Mouse (Mus musculus): ENCODE measurements around the gene Ubp1. TPM values are rescaled to one million over a fixed set of nuclear protein-coding genes. Genes with fewer than 3 reads are reported as not detected.

The Ubp1 gene
- polyA plus RNA-seq, 1 experiment from 2014 or later: 33.9 TPM

GRCm38 (mm10) chr9:113984946-113985620 is 54.3 kb downstream of the Ubp1 start:
- H3K27ac ChIP-seq: no peak overlapping the region
- no peak overlapping the region for H3K9ac ChIP-seq
- no peak for ATAC-seq
- H3K4me3 ChIP-seq: no peak overlapping the region
- H3K36me3 ChIP-seq (ENCODE audit: poor library complexity, severe bottlenecking): peaks cover 20% of the 10 kb centered on the region
- 88% methylated on average over 13 of the region's 13 CpGs for WGBS
- no peaks in the 10 kb centered on the region for H3K9me3 ChIP-seq (replicated peaks)
- no peaks in the 10 kb centered on the region for H3K27me3 ChIP-seq
- peaks cover 9% of the 10 kb centered on the region for H3K4me1 ChIP-seq
- no peak overlapping the region for H3K4me2 ChIP-seq

- no peak overlapping the region for H3K27ac ChIP-seq
- H3K9ac ChIP-seq: no peak overlapping the region; the same call in 1 of the 2 replicates
- no peaks in the 10 kb centered on the region for H3K27me3 ChIP-seq
- no peak overlapping the region for H3K4me3 ChIP-seq
- H3K9me3 ChIP-seq (replicated peaks): no peaks in the 10 kb centered on the region
- no peaks in the 10 kb centered on the region for H3K4me1 ChIP-seq
- WGBS: 32% methylated on average over 18 of the region's 18 CpGs
- ATAC-seq: peak; percentile 81
- peak overlapping the region; percentile 36 for H3K4me2 ChIP-seq
- H3K36me3 ChIP-seq (ENCODE audit: poor library complexity, severe bottlenecking): no peaks in the 10 kb centered on the region
Observed at GRCm38 (mm10) chr9:113990547-113991248, 60.0 kb downstream of the Ubp1 start.

GRCm38 (mm10) chr9:113992810-113993209 is 62.1 kb downstream of the Ubp1 start:
- Histone ChIP-seq H3K4me1 (no peaks in the 10 kb centered on the region), H3K27ac (no peak overlapping the region), H3K9ac (no peak overlapping the region), H3K4me3 (no peak overlapping the region), H3K9me3 (replicated peaks) (no peaks in the 10 kb centered on the region), H3K4me2 (no peak overlapping the region), H3K27me3 (no peaks in the 10 kb centered on the region), H3K36me3 (ENCODE audit: poor library complexity, severe bottlenecking) (no peaks in the 10 kb centered on the region)
- 91% methylated on average over 7 of the region's 7 CpGs for WGBS
- ATAC-seq: no peak

GRCm38 (mm10) chr9:113998311-113998710 is 67.6 kb downstream of the Ubp1 start:
- 71% methylated on average over 2 of the region's 2 CpGs for WGBS
- no peaks in the 10 kb centered on the region for H3K27me3 ChIP-seq
- no peak for ATAC-seq

GRCm38 (mm10) chr9:114006801-114007200 is 76.1 kb downstream of the Ubp1 start:
- ATAC-seq: no peak
- no peaks in the 10 kb centered on the region for H3K9me3 ChIP-seq (replicated peaks)
- 73% methylated on average over 9 of the region's 9 CpGs for WGBS

More at GRCm38 (mm10) chr9:113998311-113998710, 67.6 kb downstream of the Ubp1 start:
- Histone ChIP-seq H3K9me3 (replicated peaks) (no peaks in the 10 kb centered on the region; the same call in 1 of the 2 replicates), H3K4me1 (no peaks in the 10 kb centered on the region), H3K9ac (no peak overlapping the region), H3K4me3 (no peak overlapping the region), H3K36me3 (ENCODE audit: poor library complexity, severe bottlenecking) (peaks cover 31% of the 10 kb centered on the region), H3K27ac (no peak overlapping the region), H3K4me2 (no peak overlapping the region)

GRCm38 (mm10) chr9:114007850-114008350 is 77.2 kb downstream of the Ubp1 start:
- no peak for ATAC-seq

More at GRCm38 (mm10) chr9:114006801-114007200, 76.1 kb downstream of the Ubp1 start:
- Histone ChIP-seq H3K27ac (no peak overlapping the region), H3K27me3 (no peaks in the 10 kb centered on the region), H3K9ac (no peak overlapping the region), H3K4me1 (0 out of 2 replicates have a peak, but pooled peaks cover 3% of the 10 kb centered on the region), H3K4me2 (no peak overlapping the region), H3K4me3 (no peak overlapping the region), H3K36me3 (ENCODE audit: poor library complexity, severe bottlenecking) (peaks cover 9% of the 10 kb centered on the region)

GRCm38 (mm10) chr9:114009526-114009925 is 78.8 kb downstream of the Ubp1 start:
- H3K27me3 ChIP-seq: no peaks in the 10 kb centered on the region
- no peak overlapping the region for H3K4me2 ChIP-seq
- no peak overlapping the region for H3K27ac ChIP-seq
- H3K4me1 ChIP-seq: 0 out of 2 replicates have a peak, but pooled peaks cover 3% of the 10 kb centered on the region
- no peak for ATAC-seq
- no peaks in the 10 kb centered on the region for H3K36me3 ChIP-seq (ENCODE audit: poor library complexity, severe bottlenecking)
- H3K9me3 ChIP-seq (replicated peaks): no peaks in the 10 kb centered on the region
- H3K9ac ChIP-seq: no peak overlapping the region
- WGBS: 37% methylated on average over 5 of the region's 5 CpGs
- H3K4me3 ChIP-seq: no peak overlapping the region

More at GRCm38 (mm10) chr9:114007850-114008350, 77.2 kb downstream of the Ubp1 start:
- Histone ChIP-seq H3K4me3 (no peak overlapping the region), H3K9me3 (replicated peaks) (no peaks in the 10 kb centered on the region), H3K4me2 (no peak overlapping the region), H3K9ac (no peak overlapping the region), H3K4me1 (0 out of 2 replicates have a peak, but pooled peaks cover 3% of the 10 kb centered on the region), H3K36me3 (ENCODE audit: poor library complexity, severe bottlenecking) (peaks cover 2% of the 10 kb centered on the region), H3K27ac (no peak overlapping the region), H3K27me3 (no peaks in the 10 kb centered on the region)
- WGBS: 94% methylated on average over 9 of the region's 9 CpGs

- WGBS: 69% methylated on average over 18 of the region's 18 CpGs
- no peak overlapping the region for H3K27ac ChIP-seq
- H3K9ac ChIP-seq: no peak overlapping the region
- 0 out of 2 replicates have a peak, but pooled peaks cover 3% of the 10 kb centered on the region for H3K4me1 ChIP-seq
- ATAC-seq: no peak
- no peaks in the 10 kb centered on the region for H3K27me3 ChIP-seq
- H3K4me2 ChIP-seq: no peak overlapping the region
- H3K36me3 ChIP-seq (ENCODE audit: poor library complexity, severe bottlenecking): 0 out of 2 replicates have a peak, but pooled peaks cover 3% of the 10 kb centered on the region
- H3K9me3 ChIP-seq (replicated peaks): no peaks in the 10 kb centered on the region
- no peak overlapping the region for H3K4me3 ChIP-seq
Observed at GRCm38 (mm10) chr9:114011203-114011602, 80.5 kb downstream of the Ubp1 start.

- ATAC-seq: no peak
- H3K4me3 ChIP-seq: no peak overlapping the region
- no peak overlapping the region for H3K9ac ChIP-seq
- no peaks in the 10 kb centered on the region for H3K27me3 ChIP-seq
- H3K9me3 ChIP-seq (replicated peaks): no peaks in the 10 kb centered on the region
- H3K36me3 ChIP-seq (ENCODE audit: poor library complexity, severe bottlenecking): 0 out of 2 replicates have a peak, but pooled peaks cover 6% of the 10 kb centered on the region
- H3K27ac ChIP-seq: no peak overlapping the region
- H3K4me2 ChIP-seq: no peak overlapping the region
- 81% methylated on average over 1 of the region's 1 CpGs for WGBS
- 0 out of 2 replicates have a peak, but pooled peaks cover 3% of the 10 kb centered on the region for H3K4me1 ChIP-seq
Observed at GRCm38 (mm10) chr9:114014034-114014433, 83.3 kb downstream of the Ubp1 start.

GRCm38 (mm10) chr9:114015724-114016123 is 85.0 kb downstream of the Ubp1 start:
- no peak overlapping the region for H3K4me3 ChIP-seq
- H3K27ac ChIP-seq: no peak overlapping the region
- no peaks in the 10 kb centered on the region for H3K9me3 ChIP-seq (replicated peaks)
- WGBS: 90% methylated on average over 4 of the region's 4 CpGs
- H3K27me3 ChIP-seq: no peaks in the 10 kb centered on the region
- 0 out of 2 replicates have a peak, but pooled peaks cover 6% of the 10 kb centered on the region for H3K36me3 ChIP-seq (ENCODE audit: poor library complexity, severe bottlenecking)
- H3K4me1 ChIP-seq: no peaks in the 10 kb centered on the region
- H3K4me2 ChIP-seq: no peak overlapping the region
- no peak for ATAC-seq
- no peak overlapping the region for H3K9ac ChIP-seq

- Histone ChIP-seq H3K27ac (no peak overlapping the region), H3K36me3 (ENCODE audit: poor library complexity, severe bottlenecking) (0 out of 2 replicates have a peak, but pooled peaks cover 6% of the 10 kb centered on the region), H3K4me1 (no peaks in the 10 kb centered on the region), H3K9me3 (replicated peaks) (no peaks in the 10 kb centered on the region), H3K4me2 (no peak overlapping the region), H3K9ac (no peak overlapping the region), H3K27me3 (no peaks in the 10 kb centered on the region), H3K4me3 (no peak overlapping the region)
- no peak for ATAC-seq
- WGBS: 89% methylated on average over 4 of the region's 4 CpGs
Observed at GRCm38 (mm10) chr9:114016402-114016801, 85.7 kb downstream of the Ubp1 start.
